Mouse (Mus musculus) layer of hippocampus, adult 18-20 months (tissue): Measurements from ENCODE around the gene Crybg2. TPM values are rescaled to one million over a fixed set of nuclear protein-coding genes. Genes with fewer than 3 reads are reported as not detected.

ENCODE experiments used
- total RNA-seq, 2 experiments: library from RNA; stranded (reverse); gene quantifications; 2 replicates each; pipeline ENCODE4 v1.2.3; 2021

Gene Crybg2
- total RNA-seq, 2 experiments from 2014 or later, result 2.1 to 4.2 TPM

Other genes starting within 250 kb of the Crybg2 start
- gene Rps6ka1, start 173.0 kb upstream of the Crybg2 start, total RNA-seq, result 10 to 100 TPM; 10.6 to 10.9 TPM
- 100 to 1,000 TPM in 1 of 2 experiments, 10 to 100 TPM in 1; 98.1 to 114 TPM for gene Hmgn2, start 92.2 kb upstream of the Crybg2 start, total RNA-seq
- 10 to 100 TPM; 56.6 to 61.9 TPM for gene Dhdds, start 59.9 kb upstream of the Crybg2 start, total RNA-seq
- gene Lin28a, start 42.0 kb upstream of the Crybg2 start, total RNA-seq, result not detected
- gene Zfp683, start 7.0 kb upstream of the Crybg2 start, total RNA-seq, result not detected
- 1 to 10 TPM in 1 of 2 experiments, under 1 TPM in 1; 0.74 to 1.9 TPM for gene Cd52, start 34.3 kb downstream of the Crybg2 start, total RNA-seq
- 10 to 100 TPM; 33.5 TPM for gene Ubxn11, start 41.8 kb downstream of the Crybg2 start, total RNA-seq
- gene Sh3bgrl3, start 68.0 kb downstream of the Crybg2 start, total RNA-seq, result 100 to 1,000 TPM; 250 to 270 TPM
- gene Cep85, start 126.3 kb downstream of the Crybg2 start, total RNA-seq, result 10 to 100 TPM; 15.3 to 17.2 TPM
- not detected for gene Gm7534, start 142.2 kb downstream of the Crybg2 start, total RNA-seq
- gene Catsper4, start 166.6 kb downstream of the Crybg2 start, total RNA-seq, result not detected
- gene Cnksr1, start 177.6 kb downstream of the Crybg2 start, total RNA-seq, result under 1 TPM; 0.13 to 0.64 TPM
- not detected for gene E130218I03Rik, start 182.8 kb downstream of the Crybg2 start, total RNA-seq
- 10 to 100 TPM; 11.9 to 12.2 TPM for gene Zfp593, start 184.8 kb downstream of the Crybg2 start, total RNA-seq
- not detected for gene Gm30191, start 186.1 kb downstream of the Crybg2 start, total RNA-seq
- gene Grrp1, start 193.3 kb downstream of the Crybg2 start, total RNA-seq, result 1 to 10 TPM; 1.6 to 1.7 TPM
- 10 to 100 TPM; 16.4 to 17.8 TPM for gene Pdik1l, start 227.1 kb downstream of the Crybg2 start, total RNA-seq